In the genomic region with DNA sequence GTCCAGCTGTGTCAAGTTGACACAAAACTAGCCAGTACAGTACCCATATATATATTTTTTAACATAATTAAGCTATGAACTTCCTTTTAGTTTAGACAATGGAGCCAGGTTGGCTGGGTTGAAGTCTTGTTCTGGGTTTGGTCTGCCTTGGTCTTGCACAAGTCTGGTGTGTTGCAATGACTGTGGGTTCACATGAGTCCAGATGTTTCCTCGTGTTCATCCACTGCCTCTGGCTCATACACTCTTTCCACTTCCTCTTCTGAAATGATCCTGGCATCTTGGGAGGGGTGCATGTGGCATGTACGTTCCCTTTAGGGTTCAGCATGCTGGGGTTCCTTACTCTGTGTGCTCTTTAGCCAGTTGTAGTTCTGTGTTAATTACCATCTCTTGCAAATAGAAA, we compare ENCODE assay signal across 12 mouse cellular contexts. TPM values are rescaled to one million over a fixed set of nuclear protein-coding genes. Genes with fewer than 3 reads are reported as not detected.
DNase-seq lines count a peak whose midpoint lies in the region; ATAC-seq and TF ChIP-seq lines count a peak whose summit lies in the region.
"Had no signal": no experiment of that assay in that cellular context is flagged by ENCODE, and none has a peak within 500 bp of the region (broad histone marks: within the 10 kb centered on the region; RNA-seq: fewer than 3 reads in every experiment).

No protein-coding gene starts in this region.

- H3K9ac ChIP-seq in liver, postnatal 0 days (replicated peaks) = no peak overlapping the region
- no peak overlapping the region for H3K9ac ChIP-seq in stomach, embryonic 16.5 days (ENCODE audit: low read length)
- no peak overlapping the region for H3K9ac ChIP-seq in forebrain, embryonic 15.5 days (replicated peaks)
- H3K9ac ChIP-seq: neural tube, embryonic 13.5 days had no signal

- DNase-seq in spleen, postnatal 4 days (ENCODE audit: low spot score in 2 of 2) = peak; percentile 32 to 65
- DNase-seq in spleen, postnatal 14 days (ENCODE audit: low spot score in 2 of 2) = no peak
- DNase-seq in liver, postnatal 0 days = peak; percentile 80
- no peak for DNase-seq in left cerebral cortex, adult 18-20 months (ENCODE audit: low spot score in 2 of 2)
- no peak for DNase-seq in ovary, postnatal 36 days (ENCODE audit: low spot score)
- DNase-seq: embryo, embryonic 11 days had no signal

- ATAC-seq in common myeloid progenitor, adult 5-6 weeks (replicated peaks; ENCODE audit: low read depth, poor library complexity, severe bottlenecking) = peak; percentile 99
- ATAC-seq in liver, postnatal 0 days = peak; percentile 87
- 0 out of 2 replicates have a peak, but pooled peaks have one; percentile 40 for ATAC-seq in stomach, embryonic 16.5 days (ENCODE audit: insufficient read depth, low FRiP score)
- no peak for ATAC-seq in forebrain, embryonic 15.5 days (replicated peaks)

- no peaks in the 10 kb centered on the region for H3K36me3 ChIP-seq in liver, postnatal 0 days (replicated peaks; ENCODE audit: insufficient read depth, low read length)
- H3K36me3 ChIP-seq in stomach, embryonic 16.5 days (ENCODE audit: control insufficient read depth, insufficient read depth, low read length) = no peaks in the 10 kb centered on the region
- no peaks in the 10 kb centered on the region for H3K36me3 ChIP-seq in forebrain, embryonic 15.5 days
- H3K36me3 ChIP-seq: neural tube, embryonic 13.5 days had no signal

- peak; percentile 61; the same call in 1 of the 2 replicates for TF ChIP-seq EP300 in liver, postnatal 0 days (IDR thresholded peaks at IDR 0.05; ENCODE audit: low read depth)

- H3K4me3 ChIP-seq in liver, postnatal 0 days (ENCODE audit: low read depth, low read length) = no peak overlapping the region
- H3K4me3 ChIP-seq in stomach, embryonic 16.5 days (replicated peaks; ENCODE audit: low read length) = no peak overlapping the region
- no peak overlapping the region for H3K4me3 ChIP-seq in forebrain, embryonic 15.5 days
- H3K4me3 ChIP-seq: neural tube, embryonic 13.5 days had no signal

- H3K9me3 ChIP-seq in liver, postnatal 0 days (ENCODE audit: low read length) = no peaks in the 10 kb centered on the region
- H3K9me3 ChIP-seq in stomach, embryonic 16.5 days (replicated peaks; ENCODE audit: control insufficient read depth, low read length) = no peaks in the 10 kb centered on the region
- no peaks in the 10 kb centered on the region for H3K9me3 ChIP-seq in forebrain, embryonic 15.5 days
- H3K9me3 ChIP-seq: neural tube, embryonic 13.5 days had no signal

- H3K4me2 ChIP-seq in liver, postnatal 0 days (ENCODE audit: low read depth, low read length) = no peak overlapping the region
- H3K4me2 ChIP-seq in stomach, embryonic 16.5 days (ENCODE audit: low read depth, low read length) = no peak overlapping the region
- no peak overlapping the region for H3K4me2 ChIP-seq in forebrain, embryonic 15.5 days (replicated peaks)
- H3K4me2 ChIP-seq: neural tube, embryonic 13.5 days had no signal

- no peak for TF ChIP-seq CTCF in liver, postnatal 0 days (IDR thresholded peaks at IDR 0.05; ENCODE audit: low read depth)

- peaks cover 5% of the 10 kb centered on the region for H3K4me1 ChIP-seq in liver, postnatal 0 days (ENCODE audit: insufficient read depth)
- no peaks in the 10 kb centered on the region for H3K4me1 ChIP-seq in stomach, embryonic 16.5 days (ENCODE audit: control insufficient read depth, insufficient read depth, low read length)
- no peaks in the 10 kb centered on the region for H3K4me1 ChIP-seq in forebrain, embryonic 15.5 days
- H3K4me1 ChIP-seq: neural tube, embryonic 13.5 days had no signal

- peak overlapping the region; percentile 37 for H3K27ac ChIP-seq in liver, postnatal 0 days (ENCODE audit: low read depth)
- no peak overlapping the region for H3K27ac ChIP-seq in stomach, embryonic 16.5 days (ENCODE audit: low read length)
- H3K27ac ChIP-seq in forebrain, embryonic 15.5 days (replicated peaks) = no peak overlapping the region
- H3K27ac ChIP-seq: neural tube, embryonic 13.5 days had no signal

- no peaks in the 10 kb centered on the region for H3K27me3 ChIP-seq in liver, postnatal 0 days (ENCODE audit: insufficient read depth, low read length)
- no peaks in the 10 kb centered on the region for H3K27me3 ChIP-seq in stomach, embryonic 16.5 days (ENCODE audit: control insufficient read depth, insufficient read depth, low read length)
- no peaks in the 10 kb centered on the region for H3K27me3 ChIP-seq in forebrain, embryonic 15.5 days
- H3K27me3 ChIP-seq: neural tube, embryonic 13.5 days had no signal

- WGBS in liver, postnatal 0 days (ENCODE audit: insufficient replicate concordance) = 20% methylated on average over 2 of the region's 2 CpGs
- 68% methylated on average over 2 of the region's 2 CpGs for WGBS in stomach, embryonic 16.5 days
- 77% methylated on average over 2 of the region's 2 CpGs for WGBS in forebrain, embryonic 15.5 days

RNA-seq across cellular contexts. Expression of a gene that starts 10.1 kb away (rescaled TPM):
- 66.1 and 86.8 TPM in 2 replicates for total RNA-seq in common myeloid progenitor, adult 5-6 weeks (2017)
- 10.4 and 10.6 TPM in 2 replicates for polyA plus RNA-seq in liver, postnatal 0 days (2015; fragmentation: Nextera tagmentation; extraction: Ambion mirVana)
- 14.1 and 15.2 TPM in 2 replicates for polyA plus RNA-seq in stomach, embryonic 16.5 days (2015; fragmentation: Nextera tagmentation; extraction: Ambion mirVana)
- total RNA-seq in left cerebral cortex, adult 18-20 months (2021) = 100 to 1,000 TPM; 150 to 154 TPM
- polyA plus RNA-seq in forebrain, embryonic 15.5 days (2015; fragmentation: Nextera tagmentation; extraction: Ambion mirVana) = 29.0 and 30.8 TPM in 2 replicates

RNA-seq across cellular contexts. Expression of a gene that starts 29.6 kb away (rescaled TPM):
- total RNA-seq in common myeloid progenitor, adult 5-6 weeks (2017) = 183 and 210 TPM in 2 replicates
- polyA plus RNA-seq in liver, postnatal 0 days (2015; fragmentation: Nextera tagmentation; extraction: Ambion mirVana) = 69.1 and 71.9 TPM in 2 replicates
- polyA plus RNA-seq in stomach, embryonic 16.5 days (2015; fragmentation: Nextera tagmentation; extraction: Ambion mirVana) = 76.2 and 84.9 TPM in 2 replicates
- 1 to 10 TPM; 2.7 to 4.2 TPM for total RNA-seq in left cerebral cortex, adult 18-20 months (2021)
- polyA plus RNA-seq in forebrain, embryonic 15.5 days (2015; fragmentation: Nextera tagmentation; extraction: Ambion mirVana) = 41.1 and 50.3 TPM in 2 replicates

RNA-seq across cellular contexts. Expression of a gene that starts 40.0 kb away (rescaled TPM):
- total RNA-seq in common myeloid progenitor, adult 5-6 weeks (2017) = 40.9 and 43.1 TPM in 2 replicates
- polyA plus RNA-seq in liver, postnatal 0 days (2015; fragmentation: Nextera tagmentation; extraction: Ambion mirVana) = 101 and 102 TPM in 2 replicates
- polyA plus RNA-seq in stomach, embryonic 16.5 days (2015; fragmentation: Nextera tagmentation; extraction: Ambion mirVana) = 91.6 and 93.4 TPM in 2 replicates
- total RNA-seq in left cerebral cortex, adult 18-20 months (2021) = 10 to 100 TPM; 89.4 to 91.9 TPM
- 58.8 and 60.0 TPM in 2 replicates for polyA plus RNA-seq in forebrain, embryonic 15.5 days (2015; fragmentation: Nextera tagmentation; extraction: Ambion mirVana)

RNA-seq across cellular contexts. Expression of a gene that starts 40.1 kb away (rescaled TPM):
- 70.6 and 71.9 TPM in 2 replicates for total RNA-seq in common myeloid progenitor, adult 5-6 weeks (2017)
- 18.3 and 18.4 TPM in 2 replicates for polyA plus RNA-seq in liver, postnatal 0 days (2015; fragmentation: Nextera tagmentation; extraction: Ambion mirVana)
- polyA plus RNA-seq in stomach, embryonic 16.5 days (2015; fragmentation: Nextera tagmentation; extraction: Ambion mirVana) = 39.5 and 42.2 TPM in 2 replicates
- 10 to 100 TPM; 21.5 to 23.0 TPM for total RNA-seq in left cerebral cortex, adult 18-20 months (2021)
- polyA plus RNA-seq in forebrain, embryonic 15.5 days (2015; fragmentation: Nextera tagmentation; extraction: Ambion mirVana) = 46.5 and 48.9 TPM in 2 replicates

RNA-seq across cellular contexts. Expression of a gene that starts 50.3 kb away (rescaled TPM):
- total RNA-seq in common myeloid progenitor, adult 5-6 weeks (2017) = not detected in 2 replicates
- polyA plus RNA-seq in liver, postnatal 0 days (2015; fragmentation: Nextera tagmentation; extraction: Ambion mirVana) = not detected in 2 replicates
- polyA plus RNA-seq in stomach, embryonic 16.5 days (2015; fragmentation: Nextera tagmentation; extraction: Ambion mirVana) = not detected in 2 replicates
- total RNA-seq in left cerebral cortex, adult 18-20 months (2021) = not detected
- not detected in 2 replicates for polyA plus RNA-seq in forebrain, embryonic 15.5 days (2015; fragmentation: Nextera tagmentation; extraction: Ambion mirVana)
- polyA plus RNA-seq: limb, embryonic 14.5 days; neural tube, embryonic 13.5 days; spleen, adult 2 months had no signal

Comparison
In these comparisons a context has a peak if more than half of its experiments do, and no peak if none do; other contexts are left out.
1. DNase-seq: peak in spleen, postnatal 4 days (2 of 2) and liver, postnatal 0 days (single experiment); none in spleen, postnatal 14 days (0 of 2), left cerebral cortex, adult 18-20 months (0 of 2) and ovary, postnatal 36 days (single experiment).